Mouse (Mus musculus) bone marrow macrophage, adult 2 months (primary cell): ENCODE measurements around the gene Proca1. TPM values are rescaled to one million over a fixed set of nuclear protein-coding genes. Genes with fewer than 3 reads are reported as not detected.
"Not testable (repeated sequence)": the region's sequence is repeated elsewhere in the genome, so short reads cannot be mapped to it uniquely, and the experiment has no call there.

Source experiments
- H3K27ac ChIP-seq: 2 replicates; pipeline ENCODE4 v1.5.1; 2012; ENCODE audit warnings: low read depth, low read length; ENCODE audit not compliant: insufficient read depth
- H3K4me1 ChIP-seq: 2 replicates; pipeline ENCODE4 v1.6.1; 2012; ENCODE audit warnings: low read length; ENCODE audit not compliant: control insufficient read depth, insufficient read depth
- H3K4me3 ChIP-seq: 2 replicates; pipeline ENCODE4 v1.5.1; 2012; ENCODE audit warnings: mild to moderate bottlenecking, low read length, moderate library complexity; ENCODE audit not compliant: insufficient read depth
- CTCF ChIP-seq: IDR thresholded peaks from 2 replicates; pipeline ENCODE4 v1.5.1; 2012; ENCODE audit warnings: low read depth, mild to moderate bottlenecking, low read length, moderate library complexity
- POLR2A ChIP-seq: IDR thresholded peaks from 2 replicates; pipeline ENCODE4 v1.6.1; 2012; ENCODE audit warnings: mild to moderate bottlenecking, low read depth, low read length, borderline replicate concordance
- polyA plus RNA-seq: library from polyadenylated mRNA; stranded (reverse); fragments of >200 nt; gene quantifications from 2 replicates; pipeline ENCODE4 v1.2.4, GENCODE M21; 2012; ENCODE audit not compliant: missing spikeins, insufficient read depth, insufficient read length

Proca1 gene
- polyA plus RNA-seq, 1 experiment = 0.92 TPM

DNA sequence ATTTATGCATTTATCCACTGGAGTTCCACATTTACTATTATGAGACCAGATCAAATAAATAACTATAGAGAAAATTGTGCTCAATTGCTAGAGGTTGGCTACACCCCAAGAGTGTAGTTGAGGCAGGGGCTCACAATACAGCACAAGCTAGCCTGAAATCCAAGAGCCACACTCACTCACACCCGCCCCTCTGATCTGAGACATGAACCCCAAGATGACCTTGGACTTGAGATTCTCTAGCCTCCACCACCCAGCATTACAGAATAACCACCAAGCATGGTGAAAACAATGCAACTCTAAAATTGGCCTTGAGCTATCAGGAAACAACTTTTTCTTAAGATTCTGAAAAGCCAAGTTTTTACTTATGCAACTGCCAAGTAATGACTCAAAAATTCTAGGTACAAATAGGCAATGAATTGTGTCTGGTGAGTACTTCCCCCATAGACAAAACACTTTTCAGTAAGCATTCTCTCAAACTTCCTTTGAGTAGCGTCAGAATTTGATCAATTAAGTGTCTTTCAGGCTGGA lies 11.3 kb upstream of the Proca1 start:
- TF ChIP-seq CTCF = no peak
- TF ChIP-seq POLR2A = no peak
- Histone ChIP-seq H3K4me3 (peak overlapping the region; percentile 88), H3K4me1 (peaks cover 13% of the 10 kb centered on the region), H3K27ac (peak overlapping the region; percentile 84)

DNA sequence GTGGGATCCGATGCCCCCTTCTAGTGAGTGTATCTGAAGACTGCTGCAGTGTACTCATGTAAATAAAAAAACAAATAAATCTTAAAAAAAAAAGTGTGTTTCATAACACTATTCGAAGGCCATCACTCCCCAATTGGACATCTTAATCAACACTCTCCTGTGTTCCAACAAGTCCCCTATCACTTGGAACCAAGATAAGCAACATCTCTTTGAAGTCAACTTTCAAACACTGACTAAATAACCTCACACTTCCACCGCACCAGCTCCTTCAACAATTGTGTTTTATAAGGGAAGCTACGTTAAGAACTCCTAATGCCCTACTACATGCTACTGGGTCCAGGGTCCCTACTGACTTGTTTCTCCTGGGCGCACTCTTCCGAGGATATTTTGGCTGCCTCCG lies 10.7 kb upstream of the Proca1 start:
- H3K27ac ChIP-seq = peak overlapping the region; percentile 84
- TF ChIP-seq CTCF (no peak), POLR2A (no peak)
- peaks cover 13% of the 10 kb centered on the region for H3K4me1 ChIP-seq
- H3K4me3 ChIP-seq = peak overlapping the region; percentile 88

- Histone ChIP-seq H3K4me3 (peak within 1 kb of the TSS; percentile 88), H3K27ac (peak within 1 kb of the TSS; percentile 84), H3K4me1 (peaks cover 16% of the 10 kb centered on the region)
- peak; percentile 65; the same call in 1 of the 2 replicates for TF ChIP-seq POLR2A
- TF ChIP-seq CTCF = no peak
Measured at GRCm38 (mm10) chr11:78182961-78183844, 10.0 kb upstream of the Proca1 start, which contains the start of gene Rpl23a. Rpl23a (minus strand) TSS chr11:78183584.

GRCm38 (mm10) chr11:78183884-78184514 lies 9.2 kb upstream of the Proca1 start:
- Histone ChIP-seq H3K4me1 (peaks cover 16% of the 10 kb centered on the region), H3K27ac (peak overlapping the region; percentile 40), H3K4me3 (peak overlapping the region; percentile 58)
- TF ChIP-seq CTCF (no peak), POLR2A (no peak)

DNA sequence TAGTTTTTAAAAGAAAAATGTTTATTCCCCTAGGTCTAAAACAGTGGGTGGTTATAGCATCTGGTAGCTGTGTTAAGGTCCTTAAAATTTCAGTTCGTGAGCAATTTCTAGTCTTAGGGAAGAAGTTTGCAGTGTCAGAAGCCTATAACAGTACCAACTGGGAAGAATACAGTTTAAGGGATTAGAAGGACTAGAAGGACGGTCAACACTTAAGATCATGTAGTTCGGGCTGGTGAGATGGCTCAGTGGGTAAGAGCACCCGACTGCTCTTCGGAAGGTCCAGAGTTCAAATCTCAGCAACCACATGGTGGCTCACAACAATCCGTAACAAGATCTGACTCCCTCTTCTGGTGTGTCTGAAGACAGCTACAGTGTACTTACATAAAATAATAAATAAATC lies 8.5 kb upstream of the Proca1 start:
- not testable (repeated sequence) for H3K27ac ChIP-seq, H3K4me3 ChIP-seq
- peaks cover 19% of the 10 kb centered on the region for H3K4me1 ChIP-seq

DNA sequence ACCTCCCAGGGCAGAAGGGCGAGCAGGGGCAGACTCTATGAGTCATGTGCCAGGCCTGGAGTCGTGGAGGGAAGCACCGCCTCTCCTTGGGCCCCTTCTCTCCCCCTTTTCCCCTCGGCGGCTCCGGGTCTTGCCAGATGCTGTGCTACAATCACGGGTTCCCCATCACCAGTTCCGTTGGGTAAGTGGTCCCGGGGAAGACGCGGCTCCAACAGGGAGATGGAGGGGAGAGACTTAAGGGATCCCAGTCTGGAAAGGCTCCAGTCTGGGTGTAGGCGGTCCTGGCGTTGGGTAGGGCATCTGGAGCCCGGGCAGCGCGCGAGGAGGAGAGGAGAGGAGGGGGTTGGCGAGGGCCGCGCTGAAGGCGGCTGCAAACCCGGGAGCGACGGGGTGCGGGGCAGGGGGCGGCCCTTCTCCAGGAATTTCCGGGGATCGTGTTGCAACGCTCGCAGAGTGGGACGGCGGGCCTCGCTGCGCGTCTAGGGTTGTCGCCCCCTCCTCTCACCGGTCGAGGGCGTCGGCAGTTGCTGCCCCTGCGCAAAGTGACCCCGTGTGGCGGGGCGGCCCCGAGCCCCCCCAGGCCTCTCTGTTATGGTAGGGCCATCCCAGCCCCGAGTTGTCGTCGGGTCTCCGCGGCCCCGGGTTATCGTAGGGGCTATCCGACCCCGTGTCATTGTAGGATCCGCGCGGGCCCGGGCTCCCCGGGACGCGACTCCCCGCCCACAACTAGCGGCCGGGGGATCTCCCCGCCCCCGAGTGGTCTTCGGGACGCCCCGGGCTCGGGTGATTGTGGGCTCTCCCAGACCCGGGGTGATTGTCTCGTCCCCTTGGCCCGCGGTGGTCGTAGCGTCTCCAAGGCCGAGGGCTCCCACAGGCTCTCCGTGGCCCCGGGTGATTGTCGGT lies 4.6 kb upstream of the Proca1 start, which contains the start of gene Rab34:
Gene Rab34 (plus strand): TSS at position 100 of the 903 bp plus-strand sequence.
- Histone ChIP-seq H3K27ac (peak within 1 kb of the TSS; percentile 47), H3K4me1 (peaks cover 7% of the 10 kb centered on the region), H3K4me3 (peak within 1 kb of the TSS; percentile 70)
- TF ChIP-seq POLR2A = no peak

DNA sequence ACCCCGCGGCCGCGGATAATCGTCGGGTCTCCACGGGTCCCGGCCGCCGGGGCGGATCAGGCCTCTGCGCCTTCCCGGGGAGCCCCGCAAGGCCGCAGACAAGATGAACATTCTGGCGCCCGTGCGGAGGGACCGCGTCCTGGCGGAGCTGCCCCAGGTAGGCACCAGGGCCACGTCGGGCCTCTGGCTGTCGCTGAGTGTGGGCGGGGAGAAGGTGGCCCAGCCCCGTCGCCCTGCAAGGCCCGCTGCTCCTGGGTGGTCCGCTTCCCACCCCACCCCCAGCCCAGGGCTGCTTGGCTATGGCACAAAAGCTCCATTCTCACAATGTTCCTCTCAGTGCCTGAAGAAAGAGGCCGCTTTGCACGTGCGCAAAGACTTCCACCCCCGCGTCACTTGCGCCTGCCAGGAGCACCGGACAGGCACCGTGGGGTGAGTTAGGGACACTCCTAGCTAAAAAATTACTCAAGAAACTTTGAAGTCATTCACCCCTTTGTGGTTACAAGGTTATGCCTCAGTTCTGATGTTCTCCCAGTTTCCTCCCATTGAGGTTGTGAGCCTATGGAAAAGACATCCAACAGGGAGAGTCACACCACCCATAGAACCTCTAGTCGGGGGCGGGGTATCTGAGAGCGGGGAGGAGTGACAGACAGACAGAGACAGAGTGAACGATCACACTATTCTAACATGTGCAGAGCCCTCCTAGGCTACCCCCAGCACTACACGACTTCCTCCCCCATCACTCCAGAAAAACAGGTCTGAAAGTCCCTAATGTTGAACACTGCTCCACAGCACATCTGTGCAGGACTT lies 3.8 kb upstream of the Proca1 start:
- H3K4me1 ChIP-seq = peaks cover 7% of the 10 kb centered on the region
- H3K27ac ChIP-seq = no peak overlapping the region
- TF ChIP-seq CTCF (no peak), POLR2A (no peak)
- peak overlapping the region; percentile 70 for H3K4me3 ChIP-seq

DNA sequence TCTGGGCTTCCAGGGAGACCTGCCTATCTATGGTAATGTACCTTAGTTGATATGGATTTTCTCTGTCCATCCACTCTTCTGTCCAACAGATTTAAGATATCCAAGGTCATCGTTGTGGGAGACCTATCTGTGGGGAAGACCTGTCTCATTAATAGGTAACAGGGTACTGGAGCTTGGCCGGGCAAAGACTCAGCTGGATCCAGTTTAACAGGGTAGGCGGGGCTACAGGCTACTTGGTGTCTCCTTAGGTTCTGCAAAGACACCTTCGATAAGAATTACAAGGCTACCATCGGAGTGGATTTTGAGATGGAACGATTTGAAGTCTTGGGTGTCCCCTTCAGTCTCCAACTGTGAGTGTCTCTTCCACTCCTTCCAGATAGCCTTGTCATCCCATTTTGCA lies 3.2 kb upstream of the Proca1 start:
- no peak for TF ChIP-seq CTCF
- no peak for TF ChIP-seq POLR2A
- Histone ChIP-seq H3K27ac (no peak overlapping the region), H3K4me3 (no peak overlapping the region), H3K4me1 (peaks cover 7% of the 10 kb centered on the region)
